Mouse (Mus musculus) brain, adult 2 months (tissue): ENCODE results near the gene Tmem104.

Experiments used
- DNase-seq: peaks from one replicate; pipeline ENCODE4 v3.0.0; 2011; ENCODE audit warnings: low read depth, low spot score

Tmem104 gene

GRCm38 (mm10) chr11:115200520-115200919 lies 13.2 kb downstream of the Tmem104 start:
- DNase-seq: no peak

- peak; percentile 98 for DNase-seq
Measured at GRCm38 (mm10) chr11:115202316-115202715, 15.0 kb downstream of the Tmem104 start.

- peak; percentile 94 for DNase-seq
Measured at GRCm38 (mm10) chr11:115202756-115203155, 15.5 kb downstream of the Tmem104 start.

DNA sequence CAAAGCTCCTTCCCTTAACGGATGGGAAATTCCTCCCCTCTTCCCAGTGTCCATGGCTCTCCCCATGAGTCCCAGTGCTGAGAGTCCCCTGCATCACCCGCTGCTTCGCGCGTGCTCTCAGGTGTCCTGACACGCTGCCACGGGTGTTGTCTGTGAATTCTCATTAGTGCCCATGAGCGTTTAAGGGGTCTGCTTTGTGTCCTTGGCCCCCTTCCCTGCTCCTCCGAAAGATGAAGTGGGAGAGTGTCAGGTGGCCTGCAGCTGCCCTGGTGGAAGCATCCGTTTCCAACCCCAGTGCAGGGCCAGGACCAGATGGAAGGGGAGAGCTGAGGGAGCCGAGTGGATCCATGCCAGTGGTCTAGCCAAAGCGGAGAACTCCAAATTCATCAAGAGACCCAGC lies 20.8 kb downstream of the Tmem104 start:
- peak; percentile 65 for DNase-seq

DNA sequence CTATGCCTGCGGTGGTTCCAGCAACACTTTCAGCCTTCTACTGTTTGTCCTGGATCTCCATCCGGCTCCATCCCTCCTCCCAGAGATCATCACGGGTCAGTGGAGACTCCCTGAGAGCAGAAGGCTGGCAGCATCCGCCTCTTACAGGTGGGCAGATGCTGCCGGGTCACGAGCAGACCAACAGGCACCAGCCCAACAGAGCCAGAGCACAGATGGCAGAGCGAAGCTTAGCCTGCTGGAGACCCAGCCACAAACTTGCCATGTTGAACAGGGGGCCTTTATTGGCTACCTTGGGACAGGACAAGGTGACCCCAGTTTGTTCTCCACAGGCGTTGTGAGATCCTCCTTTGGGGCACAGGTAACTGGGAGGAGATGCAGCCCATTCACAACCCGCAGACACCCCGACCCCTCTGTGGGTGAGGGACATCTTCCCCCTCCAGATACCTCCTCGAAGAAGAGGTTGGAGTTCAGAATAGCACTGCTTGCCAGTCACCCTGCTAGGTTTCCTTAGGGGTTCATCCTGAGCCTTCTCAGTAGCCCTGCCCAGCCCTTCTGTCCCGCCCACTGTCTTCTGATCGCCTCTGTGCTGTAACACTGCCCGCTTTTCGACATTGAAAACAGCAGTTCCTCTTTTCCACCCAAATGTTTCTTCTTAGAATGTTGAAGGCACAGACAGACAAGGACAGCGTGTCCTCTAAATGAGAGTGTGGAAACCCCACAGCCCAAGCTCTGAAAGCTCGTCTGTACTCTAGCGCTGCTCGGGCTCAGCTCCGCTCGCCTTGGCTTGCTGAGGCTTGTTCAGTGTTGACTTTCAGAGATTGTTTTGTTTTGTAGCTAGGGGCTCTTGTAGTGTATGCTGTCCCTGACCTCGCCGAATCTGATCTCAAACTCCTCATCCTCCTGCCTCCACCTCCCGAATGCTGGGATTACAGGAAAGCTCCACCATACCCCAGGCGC lies 21.8 kb downstream of the Tmem104 start:
- peak; percentile 76 for DNase-seq

DNA sequence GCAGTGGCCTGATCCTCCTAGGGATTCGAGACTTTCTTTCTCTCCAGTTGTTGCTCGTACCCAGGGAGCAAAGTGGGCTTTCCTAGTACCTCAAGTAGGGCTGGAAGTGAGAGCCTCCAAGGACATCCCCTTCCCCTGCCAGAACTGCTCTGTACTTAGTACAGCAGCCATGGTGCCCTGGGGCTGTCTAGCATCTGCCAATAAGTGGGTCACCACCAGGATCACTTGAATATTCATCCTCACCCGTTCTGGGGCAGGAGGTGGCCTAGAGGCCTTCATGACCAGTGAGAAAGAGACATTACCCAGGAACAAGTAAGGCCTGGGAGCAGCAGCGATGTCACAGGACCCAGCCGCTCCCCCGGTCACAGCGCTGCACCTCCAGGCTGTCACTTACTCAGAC lies 22.7 kb downstream of the Tmem104 start:
- DNase-seq: no peak

DNA sequence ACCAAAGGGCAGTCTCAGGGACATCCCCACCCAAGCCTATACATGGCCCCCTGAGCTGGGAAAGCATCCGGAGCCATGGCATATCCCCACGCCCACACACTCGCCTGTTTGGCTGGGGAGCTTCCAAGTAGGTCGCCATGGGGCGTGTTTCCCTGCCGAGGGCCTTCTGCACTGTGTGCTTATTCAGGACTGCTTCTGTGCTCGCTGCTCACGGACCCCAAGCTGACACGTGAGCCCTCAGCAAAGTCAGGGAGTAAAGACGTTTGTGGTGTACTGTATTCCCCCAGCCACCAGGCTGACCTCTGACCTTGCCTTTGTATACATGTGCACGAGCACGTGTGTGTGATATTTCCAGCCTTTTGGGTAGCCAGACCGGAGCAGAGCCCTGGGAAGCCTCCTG lies 24.8 kb downstream of the Tmem104 start:
- peak; percentile 88 for DNase-seq

- no peak for DNase-seq
Measured at GRCm38 (mm10) chr11:115215123-115215522, 27.8 kb downstream of the Tmem104 start.

DNA sequence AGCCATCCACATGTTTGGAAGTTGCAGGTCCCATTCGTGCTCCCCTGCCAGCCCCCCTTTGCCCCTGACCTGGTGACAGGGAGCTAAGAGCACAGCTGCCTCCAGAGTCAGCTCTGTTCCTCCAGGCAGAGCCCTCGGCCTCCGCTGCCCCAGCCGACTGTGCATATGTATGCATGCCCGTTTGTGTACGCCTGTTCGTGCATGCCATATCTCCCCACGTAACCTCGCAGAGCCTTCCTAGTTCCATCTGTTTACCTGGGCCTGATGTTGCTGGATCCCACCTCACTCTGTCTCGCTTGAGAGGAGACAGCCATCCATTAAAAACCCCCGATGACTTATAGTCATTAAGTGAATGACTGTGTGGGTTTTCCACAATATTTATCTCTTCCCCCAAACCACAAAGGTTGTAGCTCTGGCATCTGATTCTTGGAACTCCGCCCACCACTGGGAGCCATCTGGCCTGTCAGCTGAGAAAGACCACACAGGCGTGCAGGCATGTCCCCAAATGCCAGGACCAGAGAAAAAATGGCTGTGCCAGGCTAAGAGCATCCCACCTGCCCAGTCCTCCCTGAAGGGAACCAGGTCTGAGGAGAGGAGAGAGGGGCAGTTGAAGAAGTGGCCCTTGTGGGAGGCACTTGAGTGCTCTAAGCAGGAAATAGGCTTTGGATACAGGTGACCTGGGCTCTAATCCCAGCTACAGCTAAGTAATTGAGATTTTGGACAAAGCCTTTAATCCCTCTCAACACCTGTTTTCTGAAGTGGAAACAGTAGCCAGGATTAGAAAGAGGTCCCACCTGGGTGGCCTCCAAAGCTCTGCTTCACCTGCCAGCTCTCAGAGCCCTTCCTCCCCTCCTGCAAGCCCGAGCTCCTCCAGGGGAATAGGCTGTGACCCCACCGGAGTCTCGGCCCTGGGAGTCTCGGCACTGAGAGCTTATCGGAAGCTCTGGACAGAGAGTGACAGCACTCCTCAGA lies 30.4 kb downstream of the Tmem104 start:
- peak; percentile 95 for DNase-seq

DNA sequence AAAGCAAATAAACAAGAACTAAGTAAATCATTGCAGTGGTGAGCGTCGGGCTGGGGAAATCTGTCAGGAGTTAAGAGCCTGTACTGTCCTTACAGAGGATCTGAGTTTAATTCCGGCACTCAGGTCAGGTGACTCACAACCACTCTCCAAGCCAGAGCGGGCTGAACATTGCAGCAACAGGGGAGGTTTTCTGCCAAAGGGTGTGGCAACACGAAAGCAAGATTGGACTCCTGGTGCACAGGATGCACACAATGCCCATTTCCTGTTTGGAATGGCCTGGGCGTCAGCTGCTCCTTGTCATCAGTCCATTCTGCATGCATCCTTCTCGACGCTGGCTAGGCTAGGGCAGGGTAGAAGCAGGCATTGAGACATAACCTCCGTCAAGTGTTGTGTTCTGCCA lies 32.0 kb downstream of the Tmem104 start:
- peak; percentile 79 for DNase-seq

GRCm38 (mm10) chr11:115219685-115220084 lies 32.4 kb downstream of the Tmem104 start:
- no peak for DNase-seq

DNA sequence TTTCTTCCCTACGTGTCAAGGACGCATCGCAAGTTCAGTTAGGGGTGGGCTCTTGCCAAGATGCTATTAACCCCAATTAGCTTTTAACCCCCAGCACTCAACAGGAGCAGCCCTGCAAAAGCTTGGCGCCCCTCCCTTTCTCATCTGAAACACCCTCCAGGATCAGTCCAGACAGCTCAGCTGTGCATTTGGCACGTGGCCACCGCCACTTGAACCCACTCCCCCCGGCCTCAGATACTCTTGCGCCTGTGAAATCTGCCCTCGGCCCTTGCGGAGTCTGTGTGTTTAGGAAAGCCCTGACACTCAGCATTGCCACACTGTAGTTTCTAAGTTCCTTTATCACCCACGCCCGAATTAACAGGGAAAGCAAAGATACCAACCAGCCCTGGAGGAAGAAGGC lies 34.8 kb downstream of the Tmem104 start:
- no peak for DNase-seq

DNA sequence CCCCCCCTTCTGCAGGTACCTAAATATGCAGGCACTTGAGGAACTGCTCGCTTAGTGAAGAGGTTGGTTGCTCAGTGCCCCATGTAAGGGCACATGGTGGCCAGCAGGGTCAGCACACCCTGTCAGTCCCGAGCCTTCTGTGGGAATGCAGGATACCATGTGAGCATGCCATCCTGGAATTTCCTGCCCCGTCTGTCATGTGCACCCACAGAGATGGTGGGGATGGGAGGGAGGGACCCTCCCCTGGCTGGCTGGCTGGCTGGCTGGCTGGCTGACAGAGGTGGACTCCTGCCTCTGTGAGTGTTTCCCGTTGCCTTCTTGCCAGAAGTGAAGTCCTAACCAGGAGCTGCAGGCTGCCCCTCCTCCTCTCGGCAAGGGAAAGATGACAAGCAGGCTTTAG lies 35.3 kb downstream of the Tmem104 start:
- DNase-seq: no peak

DNA sequence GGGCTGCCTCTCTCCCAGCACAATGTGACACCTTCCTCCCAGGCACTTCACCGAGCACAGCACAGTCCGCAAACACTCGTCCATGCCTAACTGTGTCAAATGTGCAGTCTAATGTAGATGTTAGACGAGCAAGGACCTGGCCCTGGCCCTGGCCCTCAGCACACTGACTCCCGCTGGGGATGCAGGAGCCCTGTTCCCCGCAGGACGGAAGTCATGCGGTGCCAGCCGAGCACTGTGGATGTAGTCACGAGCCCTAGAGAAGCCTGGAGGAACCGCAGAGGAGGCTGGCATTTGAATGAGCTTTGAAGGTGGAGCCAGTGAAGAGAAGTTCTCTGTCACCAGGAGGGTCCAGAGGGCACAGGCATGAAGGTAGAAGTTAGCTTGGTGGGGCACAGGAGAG lies 36.2 kb downstream of the Tmem104 start:
- peak; percentile 57 for DNase-seq

DNA sequence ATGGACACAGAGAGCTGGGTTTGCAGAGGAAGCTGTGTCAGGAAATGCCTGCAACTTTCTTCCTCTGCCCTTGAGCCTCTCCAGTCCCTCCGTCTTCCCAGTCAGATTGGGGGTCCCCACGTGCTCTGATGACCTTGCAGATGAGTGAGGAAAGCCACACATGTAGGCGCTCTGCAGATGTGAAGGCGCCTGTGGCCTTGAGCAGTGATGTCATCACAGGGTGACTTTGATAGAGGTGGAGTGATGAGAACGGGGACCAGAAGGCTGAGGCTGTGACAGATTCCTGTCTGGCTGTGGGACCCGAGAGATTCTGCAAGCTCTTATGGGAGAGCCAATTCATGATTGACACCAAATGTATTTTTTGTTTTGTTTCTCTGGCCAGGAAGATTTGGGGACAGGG lies 36.6 kb downstream of the Tmem104 start:
- DNase-seq: no peak

DNA sequence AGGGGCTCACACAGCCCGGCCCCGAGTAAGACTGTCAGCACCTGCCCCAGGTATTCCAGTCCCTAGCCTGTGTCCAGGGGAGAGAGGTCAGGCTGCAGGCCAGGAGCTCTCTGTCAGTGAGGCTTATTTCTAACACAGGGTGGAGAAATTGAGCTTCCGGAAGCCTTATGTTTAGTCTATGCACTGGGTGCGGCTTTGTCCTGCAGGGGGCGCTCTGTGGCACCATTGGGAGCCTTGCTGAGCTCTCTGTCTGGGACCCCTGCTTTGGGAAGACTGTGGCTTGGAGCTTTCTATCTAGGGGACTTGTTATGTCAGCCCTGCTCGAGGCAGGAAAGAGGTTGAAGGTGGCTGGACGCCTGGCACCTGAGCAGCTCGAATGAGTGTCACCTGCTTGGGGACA lies 37.6 kb downstream of the Tmem104 start:
- peak; percentile 72 for DNase-seq

DNA sequence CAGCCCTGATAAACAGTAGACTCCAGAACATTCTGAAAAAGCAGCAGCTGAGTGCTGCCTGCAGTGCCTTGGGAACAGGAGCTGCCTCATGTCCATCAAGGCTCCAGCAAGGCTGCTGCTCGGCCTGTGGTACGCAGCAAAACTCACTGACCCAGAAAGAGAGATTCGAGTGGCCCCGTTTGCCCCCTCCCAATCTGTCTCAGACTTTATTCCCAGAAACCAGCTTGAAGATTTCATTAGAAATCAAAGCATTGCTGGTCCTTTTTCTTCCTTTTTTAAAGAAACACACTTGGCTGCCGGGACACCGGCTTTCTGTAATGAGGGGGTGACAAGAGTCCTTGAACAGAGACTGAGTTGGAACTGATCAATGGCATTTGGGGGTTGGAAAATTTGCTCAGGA lies 38.0 kb downstream of the Tmem104 start:
- no peak for DNase-seq

- peak; percentile 75 for DNase-seq
Measured at GRCm38 (mm10) chr11:115226811-115227491, 39.7 kb downstream of the Tmem104 start.

DNA sequence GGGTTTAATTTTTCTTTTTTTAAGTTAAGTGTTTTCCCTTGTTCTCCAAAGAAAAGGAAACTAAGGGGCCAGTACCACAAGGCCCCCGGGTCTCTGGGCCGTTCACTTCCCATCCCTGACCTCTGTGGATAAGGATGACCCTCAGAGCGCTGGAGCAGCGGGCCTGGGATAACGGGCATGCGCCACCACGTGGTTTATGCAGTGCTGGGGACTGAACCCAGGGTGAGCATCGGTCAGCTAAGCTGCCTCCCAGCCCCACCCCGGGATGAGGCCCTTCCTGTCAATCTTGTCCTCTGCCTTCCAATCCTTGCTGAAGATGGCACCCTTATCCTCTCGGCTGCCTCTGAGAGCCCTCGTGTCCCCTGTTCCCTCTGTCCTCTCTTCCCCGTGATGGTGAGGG lies 40.4 kb downstream of the Tmem104 start:
- no peak for DNase-seq

DNA sequence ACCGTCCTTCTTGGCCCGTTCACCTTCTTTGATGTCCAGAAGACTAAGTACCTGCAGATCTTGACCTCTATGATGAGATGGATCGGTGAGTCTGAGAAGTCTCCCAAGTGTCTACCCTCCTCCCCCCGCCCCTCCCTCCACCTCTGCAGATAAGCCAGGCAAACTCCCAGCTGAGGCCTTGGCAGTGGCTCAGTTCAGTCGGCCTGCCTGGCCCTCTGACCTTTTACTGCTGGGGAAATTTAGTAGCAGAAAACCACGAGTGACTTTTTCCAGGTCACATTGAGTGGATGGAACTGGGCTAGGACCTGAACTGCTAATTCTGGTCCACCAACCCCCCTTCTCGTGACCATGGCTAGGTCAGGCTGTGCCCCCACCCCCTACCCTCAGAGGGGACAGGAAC lies 41.1 kb downstream of the Tmem104 start:
- no peak for DNase-seq

GRCm38 (mm10) chr11:115229021-115229930 lies 42.0 kb downstream of the Tmem104 start:
- no peak for DNase-seq
